Mouse (Mus musculus) ES-CJ7 (cell line): ENCODE results near the gene Unk.

Source experiments
- DNase-seq: peaks from one replicate; pipeline ENCODE4 v3.0.0; 2011; ENCODE audit warnings: low read depth, low spot score

Gene Unk

DNA sequence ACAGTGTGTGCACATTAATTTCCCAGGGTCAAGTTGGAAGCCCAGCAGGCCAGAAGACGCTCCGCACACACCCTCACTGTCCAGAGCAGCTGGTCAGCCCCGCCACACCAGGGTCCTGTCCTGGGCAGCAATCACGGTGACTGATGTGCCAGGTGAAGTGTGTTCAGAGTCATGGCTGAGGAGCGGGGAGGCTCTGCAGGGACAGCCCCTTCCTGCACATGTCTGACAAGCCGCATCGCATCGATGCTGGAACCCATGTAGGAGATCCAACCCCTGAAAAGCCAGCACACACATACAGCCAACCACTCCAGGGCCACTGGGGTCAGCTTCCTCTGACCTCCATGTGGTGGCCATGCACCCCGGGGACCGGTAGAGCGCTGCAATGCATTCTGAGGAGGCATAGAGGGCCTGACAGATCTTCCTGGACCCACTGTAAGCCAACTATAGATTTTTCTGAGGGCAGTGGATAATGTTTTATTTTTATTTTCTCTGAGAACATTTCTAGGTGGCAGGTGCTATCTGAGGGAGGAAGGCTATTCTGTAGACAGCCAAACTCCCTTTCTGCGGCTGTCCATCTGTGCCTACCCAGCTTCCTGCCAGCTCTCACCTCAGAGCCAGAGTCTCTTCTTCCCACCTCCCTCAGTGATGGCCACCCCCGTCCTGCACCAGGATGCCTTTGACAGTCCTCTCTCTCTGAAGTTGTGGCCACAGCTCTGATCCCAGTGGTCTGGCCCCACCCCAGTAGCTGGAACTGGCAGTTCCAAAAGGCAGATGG is 31.7 kb downstream of the Unk start:
- DNase-seq, result no peak

DNA sequence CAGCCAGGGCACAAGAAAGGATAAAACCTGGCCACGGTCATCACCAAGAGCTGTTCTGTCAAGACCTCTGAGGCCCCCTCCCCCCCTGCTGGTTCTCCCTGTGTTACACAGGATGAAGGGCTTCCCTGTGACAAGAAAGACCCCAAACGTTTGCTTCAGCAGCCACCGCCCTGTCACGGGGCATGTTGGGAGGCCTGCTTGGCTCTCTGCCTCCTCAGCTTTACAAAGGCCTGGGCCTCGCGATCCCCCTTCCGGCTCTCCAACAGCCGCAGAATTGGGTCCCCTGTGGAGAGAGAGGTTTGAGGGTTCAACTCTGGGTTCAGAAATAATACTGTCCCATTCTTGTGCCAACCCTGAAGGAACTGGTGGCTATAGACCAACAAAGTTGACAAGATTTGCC is 32.4 kb downstream of the Unk start:
- DNase-seq, result no peak

DNA sequence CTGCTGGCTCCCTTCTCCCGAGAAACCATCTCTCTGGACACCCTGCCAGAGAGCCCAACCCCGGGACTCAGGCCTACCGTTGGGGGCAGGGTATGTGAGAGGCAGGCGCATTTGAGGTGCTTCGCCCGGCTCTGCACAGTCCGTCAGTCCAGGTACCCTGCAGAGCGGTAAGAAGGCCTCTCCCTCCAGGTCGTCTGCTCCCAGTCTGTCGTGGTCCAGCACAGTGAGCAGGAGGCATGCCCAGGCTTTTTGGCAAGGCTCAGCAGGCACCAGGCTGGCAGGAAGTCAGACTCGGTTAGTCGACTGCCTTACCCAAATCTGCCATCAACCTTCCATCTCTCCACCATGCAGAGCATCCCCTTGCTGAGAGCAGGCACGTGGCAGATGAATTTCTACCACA is 33.4 kb downstream of the Unk start:
- DNase-seq, result no peak

DNA sequence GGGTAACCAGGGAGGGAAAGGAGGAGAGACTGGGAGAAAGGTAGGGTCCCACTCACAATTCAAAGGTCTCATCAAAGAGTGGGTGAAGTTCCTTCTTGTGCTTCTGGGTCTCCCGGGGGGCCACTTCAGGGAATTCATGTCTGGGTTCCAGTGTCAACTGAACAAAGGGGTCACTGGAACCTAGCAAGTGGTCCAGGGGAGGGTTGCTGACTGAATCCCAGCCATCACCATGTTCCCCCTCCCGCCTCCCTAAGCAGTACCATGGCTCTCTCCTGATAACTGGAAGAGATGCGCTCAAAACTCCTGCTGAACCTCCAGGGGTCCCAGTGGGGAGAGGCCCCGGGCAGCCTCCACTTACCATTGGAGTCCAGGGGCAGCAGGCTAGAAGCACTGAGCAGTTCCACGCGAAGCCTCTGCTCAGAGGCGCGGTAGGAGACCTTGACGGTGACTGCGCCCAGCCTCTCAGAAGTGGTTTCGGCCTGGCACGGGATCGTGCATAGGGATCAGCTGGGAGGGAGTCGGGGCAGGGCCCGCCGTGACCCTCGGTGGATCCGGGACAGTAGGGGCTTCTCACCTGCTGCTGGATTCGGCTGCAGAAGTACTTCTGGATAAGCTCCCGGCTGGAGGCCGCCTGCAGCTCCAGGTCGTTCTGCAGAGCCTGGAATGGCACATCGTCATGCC is 34.2 kb downstream of the Unk start:
- DNase-seq, result no peak

DNA sequence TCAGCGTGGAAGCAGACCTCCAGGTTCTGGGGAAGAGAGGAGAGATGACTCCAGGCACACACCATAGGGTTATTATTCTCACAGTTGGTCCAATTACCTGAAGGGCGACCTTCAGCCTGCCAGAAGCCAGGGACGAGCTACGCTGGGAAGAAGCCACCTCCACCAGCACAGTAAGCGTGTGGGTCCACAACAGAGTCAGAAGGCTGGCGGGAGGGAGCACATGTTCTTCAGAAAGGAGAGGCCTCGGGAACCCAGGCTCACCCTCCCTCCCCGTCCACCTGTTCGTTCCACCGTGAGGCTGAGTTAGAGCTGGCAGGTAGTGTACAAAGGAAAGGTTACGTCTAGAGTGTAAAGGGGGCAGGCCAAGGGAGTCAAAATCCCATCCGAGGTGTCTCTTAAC is 35.2 kb downstream of the Unk start:
- DNase-seq, result no peak

DNA sequence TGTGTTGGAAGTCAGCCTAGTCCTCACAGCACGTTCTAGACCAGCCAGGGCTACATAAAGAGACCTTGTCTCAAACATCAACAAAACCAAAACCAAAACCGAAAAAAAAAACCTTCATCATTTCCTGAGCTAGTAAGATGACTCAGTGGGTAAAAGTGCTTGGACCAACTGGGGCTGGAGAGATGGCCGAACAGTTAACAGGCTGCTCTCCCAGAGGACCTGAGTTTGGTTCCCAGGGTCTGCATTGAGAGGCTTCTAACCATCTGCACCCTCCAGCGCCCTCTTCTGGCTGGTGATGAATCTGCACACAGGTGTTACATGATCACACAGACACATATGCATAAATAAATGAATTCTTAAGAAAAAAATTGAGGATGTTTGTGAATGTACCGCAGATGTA is 41.4 kb downstream of the Unk start:
- DNase-seq, result peak; percentile 84

DNA sequence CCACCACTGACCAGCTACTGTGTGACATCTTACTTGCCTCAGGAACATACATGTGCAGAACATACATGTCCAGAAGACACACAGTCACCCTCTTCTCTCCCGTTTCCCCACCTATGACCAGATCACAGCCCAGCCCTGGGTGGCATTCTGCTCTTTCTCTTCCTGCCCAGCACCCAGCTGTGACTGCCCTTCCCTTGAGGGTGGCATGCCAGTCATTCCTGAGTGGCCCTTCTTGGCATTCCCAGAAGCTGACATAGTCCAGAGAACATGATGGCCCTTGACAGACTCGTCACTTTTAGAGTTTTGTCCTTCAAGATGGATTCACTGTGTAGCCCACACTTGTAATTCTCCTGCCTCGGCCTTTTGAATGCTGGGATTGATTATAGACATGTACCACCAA is 42.5 kb downstream of the Unk start:
- DNase-seq, result no peak

DNA sequence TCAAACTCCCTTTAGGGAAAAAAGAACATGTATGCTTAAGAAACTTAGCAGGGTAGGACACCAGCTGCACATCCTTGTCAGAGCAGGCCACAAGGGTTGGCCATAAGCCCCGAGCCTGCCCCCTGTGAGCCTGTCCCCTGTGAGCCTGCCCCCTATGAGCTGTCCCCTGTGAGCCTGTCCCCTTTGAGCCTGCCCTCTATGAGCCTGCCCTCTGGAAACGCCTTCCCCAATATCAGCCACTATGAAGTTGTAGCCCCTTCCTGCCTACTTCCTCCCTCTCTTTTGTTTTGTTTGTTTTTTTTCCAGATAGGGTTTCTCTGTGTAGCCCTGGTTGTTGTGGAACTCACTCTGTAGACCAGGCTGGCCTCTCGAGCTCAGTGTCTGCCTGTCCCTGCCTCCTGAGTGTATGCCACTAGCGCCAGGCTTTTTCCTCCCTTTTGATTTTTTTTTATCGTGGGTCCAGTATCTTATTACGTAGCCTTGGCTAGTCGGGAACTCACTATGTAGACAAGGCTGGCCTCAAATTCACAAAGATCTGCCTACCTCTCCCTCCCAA is 44.4 kb downstream of the Unk start:
- no peak for DNase-seq

DNA sequence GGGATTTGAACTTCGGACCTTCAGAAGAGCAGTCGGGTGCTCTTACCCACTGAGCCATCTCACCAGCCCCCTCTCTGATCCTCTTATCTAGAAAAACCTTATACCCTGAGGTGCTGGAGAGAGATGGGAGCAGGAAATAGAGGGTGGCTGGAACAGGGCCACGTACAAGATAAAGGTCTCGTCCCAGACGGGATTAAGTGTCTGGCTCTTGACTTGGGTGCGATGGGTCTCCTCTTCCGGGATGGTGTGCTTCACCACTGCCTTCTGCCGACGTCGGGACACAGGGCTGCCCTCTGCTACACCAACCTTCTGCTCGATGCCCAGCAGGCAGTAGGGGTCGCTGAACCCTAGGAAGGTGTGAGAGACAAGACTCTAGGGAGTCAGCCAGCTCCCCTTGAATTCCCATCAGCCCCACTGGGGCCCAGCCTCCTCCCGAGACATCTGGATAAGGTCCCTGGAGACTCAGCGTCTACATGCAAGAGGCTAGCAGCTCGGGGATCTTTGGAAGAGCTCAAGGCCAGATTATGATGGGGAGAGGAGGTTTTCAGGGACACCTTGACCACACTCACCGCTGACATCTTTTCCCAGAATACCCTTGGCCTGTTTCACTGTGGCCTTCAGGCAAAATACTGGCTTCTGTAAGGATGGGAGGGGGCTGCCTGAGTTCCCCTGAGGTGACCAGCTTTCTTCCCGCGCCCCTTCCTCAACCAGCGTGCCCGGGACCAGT is 45.6 kb downstream of the Unk start:
- DNase-seq, result peak; percentile 44

DNA sequence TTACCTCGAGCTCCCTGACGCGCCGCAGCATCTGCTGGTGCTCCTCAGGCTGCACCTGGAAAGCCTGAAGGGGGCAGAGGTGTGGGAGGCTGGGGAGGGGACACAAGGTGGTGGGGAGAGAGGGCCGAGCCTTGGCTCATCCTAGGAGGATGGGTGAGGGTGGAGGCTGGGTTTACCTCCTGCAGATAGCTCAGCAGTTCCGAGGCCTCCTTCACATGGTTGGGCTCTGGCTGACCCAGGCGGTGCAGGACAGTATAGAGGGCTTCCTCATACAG is 46.1 kb downstream of the Unk start:
- no peak for DNase-seq

DNA sequence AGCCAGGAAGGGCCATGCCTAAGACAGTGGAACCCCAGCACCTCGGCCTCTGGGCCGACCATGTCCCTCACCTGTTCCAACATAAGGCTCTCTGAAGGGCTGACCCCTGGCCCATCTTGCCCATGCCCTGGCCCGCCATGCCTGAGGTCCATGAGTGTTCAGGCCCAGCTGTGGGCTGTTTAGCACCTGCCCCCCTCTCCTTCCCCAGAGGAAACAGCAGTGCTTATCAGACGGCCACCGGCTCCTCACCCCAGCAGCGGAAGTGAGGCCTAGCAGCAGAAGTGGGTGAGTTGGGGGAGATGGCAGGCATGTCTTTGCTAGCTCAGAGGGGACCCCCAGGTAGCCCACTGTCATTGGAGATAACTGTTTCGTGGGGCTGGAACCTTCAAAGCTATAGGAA is 46.7 kb downstream of the Unk start:
- no peak for DNase-seq

DNA sequence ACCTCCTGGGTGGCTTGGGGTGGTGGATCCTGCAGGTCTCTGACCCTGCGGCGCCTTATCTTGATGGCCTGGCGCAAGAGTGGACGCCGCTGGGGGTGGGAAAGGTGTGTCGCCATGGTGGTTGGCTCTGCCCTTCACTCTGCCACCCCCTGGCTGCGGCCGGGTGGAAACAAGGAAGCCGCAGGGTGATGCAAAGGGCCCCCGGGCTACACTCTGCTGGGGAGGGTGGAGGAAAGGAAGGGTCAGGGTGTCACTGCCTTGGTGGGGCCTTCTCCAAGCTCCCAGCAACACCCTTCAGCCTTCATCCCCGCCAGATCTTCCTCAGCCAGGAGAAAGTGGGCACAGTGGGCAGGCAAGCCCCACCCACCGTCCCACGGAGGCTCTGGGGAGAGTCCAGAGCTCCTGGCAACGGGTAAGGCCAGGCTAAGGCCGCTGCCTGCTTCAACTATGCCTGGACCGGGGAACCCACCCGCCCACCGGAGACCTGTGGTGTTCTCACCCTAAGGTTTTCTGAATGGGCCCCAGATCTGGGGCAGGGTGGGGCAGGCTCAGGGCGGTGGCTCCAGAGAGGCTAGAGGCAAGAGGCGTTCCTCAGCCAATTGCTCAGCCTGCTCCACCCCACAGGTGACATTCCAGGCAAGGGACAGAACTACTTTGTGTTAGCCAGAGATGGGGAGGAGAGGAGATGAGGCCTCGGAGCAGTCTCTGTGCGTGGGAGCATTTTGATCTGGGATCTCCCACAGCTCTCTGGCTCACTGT is 47.5 kb downstream of the Unk start, which contains the start of gene Unc13d:
Gene Unc13d, minus strand, starts transcription at position 516 of the 759 bp plus-strand sequence.
- peak; percentile 71 for DNase-seq

DNA sequence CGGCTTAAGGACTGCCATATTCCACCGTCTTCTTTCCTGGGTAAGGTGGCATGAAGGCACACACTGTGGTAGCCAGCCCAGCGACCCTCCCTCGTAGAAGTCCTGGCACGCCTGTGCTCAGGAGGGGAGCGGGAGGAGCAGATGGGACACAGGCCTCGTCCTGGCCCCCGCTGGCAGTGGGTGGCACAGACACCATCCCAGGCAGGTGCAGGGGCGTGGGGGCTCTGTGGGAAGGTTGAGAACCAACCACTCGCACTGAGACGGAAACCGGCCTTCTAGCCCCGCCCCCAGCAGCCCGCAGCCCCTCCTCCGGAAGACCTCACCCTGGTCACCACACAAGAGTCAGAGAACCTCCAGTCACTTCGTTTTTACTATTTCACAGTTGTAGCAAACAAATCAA is 48.1 kb downstream of the Unk start:
- peak; percentile 60 for DNase-seq

DNA sequence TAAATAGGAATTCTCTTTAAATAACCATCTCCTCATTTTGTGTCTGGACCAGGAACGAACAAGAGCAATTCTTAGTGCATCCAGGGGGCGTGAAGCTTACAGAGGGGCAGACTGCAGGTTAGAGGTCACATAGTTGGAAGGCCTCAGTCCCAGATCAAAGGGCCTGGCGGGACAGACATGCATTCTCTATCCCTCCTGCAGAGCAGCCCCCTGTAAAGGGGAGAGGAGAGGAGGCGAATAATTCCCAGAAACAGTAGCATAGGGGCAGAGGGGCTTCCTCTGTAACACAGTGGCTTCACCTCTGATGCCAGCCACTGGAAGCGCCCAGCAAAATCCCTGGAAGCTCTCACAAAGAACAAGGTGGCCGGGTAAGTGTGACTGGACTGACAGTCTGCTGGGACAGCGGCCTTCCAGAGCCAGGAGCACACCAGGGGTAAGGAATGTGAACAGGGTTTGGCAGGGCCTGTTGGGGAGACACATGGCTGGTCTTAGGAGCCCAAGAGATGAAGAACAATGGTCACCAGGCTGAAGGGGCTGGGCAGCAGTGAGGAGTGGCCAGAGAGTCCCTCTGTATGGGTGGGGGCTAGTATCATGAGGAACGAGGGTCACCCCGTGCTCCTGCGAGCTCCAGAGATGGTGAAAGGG is 48.7 kb downstream of the Unk start:
- DNase-seq, result no peak

DNA sequence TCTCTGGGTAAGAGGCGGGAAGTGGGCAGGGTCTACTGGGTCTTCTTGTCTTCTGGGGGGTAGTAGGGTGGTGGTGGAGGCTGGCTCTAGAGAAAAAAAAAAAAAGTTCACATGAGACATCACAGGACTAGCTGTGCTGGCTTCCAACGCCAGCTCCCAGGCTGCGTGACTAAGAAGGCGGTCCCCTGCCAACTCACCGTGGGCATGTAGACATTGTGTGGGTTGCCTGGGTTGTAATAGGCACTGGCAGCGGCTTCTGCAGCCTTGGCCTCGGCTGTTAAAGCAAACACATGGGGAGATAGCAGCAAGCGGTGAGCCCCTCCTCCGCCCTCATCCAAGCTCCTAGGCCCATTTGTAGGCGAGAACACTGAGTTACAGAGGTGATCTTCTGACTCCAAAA is 49.4 kb downstream of the Unk start:
- DNase-seq, result no peak

DNA sequence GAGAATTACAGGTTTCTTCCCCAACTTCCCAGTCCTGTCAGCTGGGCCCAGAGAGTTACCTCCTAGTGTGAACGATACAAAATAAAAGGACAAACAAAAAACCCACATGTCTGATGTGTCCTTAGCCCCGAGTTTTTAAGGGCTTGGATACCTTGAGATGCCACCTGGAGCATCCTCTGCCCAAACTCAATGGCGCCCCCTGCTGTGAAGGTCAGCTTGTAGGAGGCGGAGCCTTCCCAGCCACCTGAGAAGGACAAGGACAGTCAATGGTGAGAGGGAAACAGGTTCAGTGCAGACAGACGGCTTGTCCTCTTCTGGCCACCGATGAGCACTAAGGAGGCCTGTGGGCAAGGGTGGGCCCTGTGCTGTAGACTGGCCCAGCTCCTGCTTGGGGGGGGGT is 51.0 kb downstream of the Unk start:
- peak; percentile 69 for DNase-seq

DNA sequence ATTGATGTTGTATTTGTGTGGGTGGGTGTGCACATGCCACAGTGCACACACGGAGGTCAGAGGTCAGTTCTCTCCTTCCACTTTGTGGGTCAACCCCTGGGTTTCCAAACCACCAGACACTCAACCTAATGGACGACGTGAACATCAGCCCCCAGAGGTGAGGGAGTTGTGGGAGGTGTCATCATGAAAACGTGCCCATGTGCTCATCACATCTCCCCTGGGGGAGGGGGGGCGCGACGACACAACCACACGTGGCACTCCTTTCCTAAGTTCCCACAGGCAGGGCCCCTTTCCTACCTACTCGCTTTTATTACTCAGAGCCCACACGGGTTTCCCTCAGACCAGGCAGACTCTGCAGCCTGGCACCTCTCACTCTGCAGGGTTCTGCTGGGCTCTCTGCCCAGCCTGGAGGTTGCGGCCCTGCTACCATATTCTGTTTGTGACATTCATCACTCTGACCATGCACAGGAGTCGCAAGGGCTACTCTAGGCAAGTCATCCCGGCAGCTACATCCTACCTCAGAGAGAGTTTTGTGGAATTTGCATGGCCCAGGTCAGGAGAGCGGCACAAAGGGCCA is 53.1 kb downstream of the Unk start:
- no peak for DNase-seq

DNA sequence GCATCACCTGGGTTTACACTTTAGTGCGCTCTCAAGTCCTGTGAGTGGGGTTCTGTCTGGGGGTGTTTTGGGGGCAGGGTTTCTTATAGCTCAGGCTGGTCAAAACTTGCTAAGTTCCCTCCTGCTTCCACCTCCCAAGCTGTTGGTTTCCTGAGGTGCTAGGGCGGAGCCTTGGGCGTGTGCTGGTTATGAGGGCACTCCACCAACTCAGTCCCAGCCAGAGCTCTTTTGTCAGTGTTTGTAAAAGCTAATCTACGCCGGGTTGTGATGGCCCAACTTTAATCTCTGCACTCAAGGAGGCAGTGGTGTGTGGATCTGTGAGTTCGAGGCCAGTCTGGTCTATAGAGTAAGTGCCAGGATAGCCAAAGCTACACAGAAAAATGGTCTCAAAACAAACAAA is 54.0 kb downstream of the Unk start:
- DNase-seq, result no peak

DNA sequence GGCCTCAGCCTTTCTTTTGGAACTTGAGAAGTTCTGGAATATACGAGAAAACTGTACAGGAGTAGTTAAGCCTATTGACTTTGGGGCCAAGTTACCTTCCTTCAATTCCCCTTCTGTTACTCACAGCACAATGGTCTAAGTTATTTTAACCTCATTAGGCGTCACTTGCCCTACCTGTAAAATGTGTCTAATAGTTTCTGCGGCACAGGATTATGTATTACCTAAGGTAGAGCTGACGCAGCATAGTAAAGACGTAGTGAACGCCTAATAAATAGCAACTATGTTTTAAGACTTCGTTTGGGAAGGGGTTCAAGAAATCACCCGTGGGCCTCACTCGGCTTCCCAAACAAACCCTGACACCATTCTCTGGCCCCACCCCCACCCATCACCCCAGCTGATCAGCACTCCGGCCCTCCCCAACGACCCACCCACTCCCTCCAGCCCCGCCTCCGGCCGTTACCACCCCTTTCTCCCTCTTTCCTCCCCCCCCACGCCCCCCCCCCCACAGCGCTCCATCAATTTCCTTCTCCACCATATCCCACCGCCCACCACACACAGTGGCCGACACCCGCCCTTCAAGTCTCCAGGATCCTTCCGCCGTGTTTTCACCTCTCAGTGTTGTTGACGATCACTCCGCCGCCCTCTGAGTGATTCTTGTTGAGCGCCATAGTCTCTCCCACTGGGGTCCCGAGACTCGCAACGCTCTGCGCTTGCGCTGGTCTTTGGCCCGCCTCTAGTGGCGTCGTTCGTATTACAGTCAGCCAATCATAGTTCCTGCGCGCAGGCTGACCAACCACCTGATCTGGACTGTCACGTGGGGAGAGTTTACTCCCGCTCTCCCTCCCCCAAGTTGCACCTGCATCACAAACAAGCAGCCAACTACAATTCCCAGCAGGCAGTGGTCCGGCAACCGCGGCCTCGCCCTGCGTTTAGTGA is 56.4 kb downstream of the Unk start, which contains the start of gene Wbp2:
Gene Wbp2, minus strand, starts transcription at position 738 of the 936 bp plus-strand sequence.
- peak; percentile 100 for DNase-seq
